Mouse (Mus musculus) ES-Bruce4 (cell line): ENCODE measurements around the gene Cntnap3. TPM values are rescaled to one million over a fixed set of nuclear protein-coding genes. Genes with fewer than 3 reads are reported as not detected.

Source experiments
- H3K27ac ChIP-seq: 2 replicates; pipeline ENCODE4 v1.5.1; 2012; ENCODE audit warnings: low read length, inconsistent platforms; ENCODE audit not compliant: insufficient read depth
- H3K27me3 ChIP-seq: 2 replicates; pipeline ENCODE4 v1.6.1; 2012; ENCODE audit warnings: mild to moderate bottlenecking, low read length, inconsistent platforms; ENCODE audit not compliant: control insufficient read depth, poor library complexity, insufficient read depth, severe bottlenecking
- H3K36me3 ChIP-seq: 2 replicates; pipeline ENCODE4 v1.6.1; 2012; ENCODE audit warnings: inconsistent platforms, mild to moderate bottlenecking, low read length, moderate library complexity; ENCODE audit not compliant: control insufficient read depth, poor library complexity, insufficient read depth, severe bottlenecking
- H3K4me1 ChIP-seq: one replicate; pipeline ENCODE4 v1.8.1; 2011; ENCODE audit warnings: low read length; ENCODE audit not compliant: control insufficient read depth, insufficient read depth
- H3K4me3 ChIP-seq: 2 replicates; pipeline ENCODE4 v1.5.1; 2011; ENCODE audit warnings: low read depth, mild to moderate bottlenecking, low read length
- H3K9ac ChIP-seq: 2 replicates; pipeline ENCODE4 v1.6.1; 2012; ENCODE audit warnings: low read depth, mild to moderate bottlenecking, inconsistent platforms; ENCODE audit not compliant: poor library complexity, severe bottlenecking
- H3K9me3 ChIP-seq: replicated peaks from 2 replicates; pipeline ENCODE4 v1.6.1; 2012; ENCODE audit warnings: mild to moderate bottlenecking, low read length, inconsistent platforms; ENCODE audit not compliant: control insufficient read depth, poor library complexity, insufficient read depth, severe bottlenecking
- CTCF ChIP-seq: IDR thresholded peaks from one replicate; pipeline ENCODE4 v1.8.1; 2011; ENCODE audit warnings: low read depth, low read length
- EP300 ChIP-seq: IDR thresholded peaks from 2 replicates; pipeline ENCODE4 v1.6.1; 2011; ENCODE audit warnings: low read depth, low read length; ENCODE audit not compliant: insufficient read depth
- POLR2A ChIP-seq: IDR thresholded peaks from one replicate; pipeline ENCODE4 v1.8.1; 2011; ENCODE audit warnings: low read length; ENCODE audit not compliant: insufficient read depth
- polyA plus RNA-seq: library from polyadenylated mRNA; stranded (reverse); fragments of >200 nt; gene quantifications from 2 replicates; pipeline ENCODE4 v1.2.4, GENCODE M21; 2011; ENCODE audit warnings: low read depth; ENCODE audit not compliant: missing spikeins, insufficient read depth, insufficient read length

Cntnap3 gene
- polyA plus RNA-seq, 1 experiment = not detected

GRCm38 (mm10) chr13:64732244-64732643, 171.5 kb downstream of the Cntnap3 start:
- no peaks in the 10 kb centered on the region for H3K36me3 ChIP-seq
- H3K9me3 ChIP-seq = no peaks in the 10 kb centered on the region
- H3K27ac ChIP-seq = no peak overlapping the region
- no peaks in the 10 kb centered on the region for H3K27me3 ChIP-seq
- no peaks in the 10 kb centered on the region for H3K4me1 ChIP-seq
- H3K4me3 ChIP-seq = no peak overlapping the region
- H3K9ac ChIP-seq = no peak overlapping the region
- TF ChIP-seq POLR2A (no peak), CTCF (no peak), EP300 (no peak)

GRCm38 (mm10) chr13:64716791-64717190, 187.0 kb downstream of the Cntnap3 start:
- no peak overlapping the region for H3K9ac ChIP-seq
- no peaks in the 10 kb centered on the region for H3K27me3 ChIP-seq
- H3K36me3 ChIP-seq = no peaks in the 10 kb centered on the region
- H3K27ac ChIP-seq = no peak overlapping the region
- no peaks in the 10 kb centered on the region for H3K9me3 ChIP-seq
- H3K4me3 ChIP-seq = no peak overlapping the region
- H3K4me1 ChIP-seq = no peaks in the 10 kb centered on the region
- TF ChIP-seq POLR2A (no peak), EP300 (no peak), CTCF (no peak)

GRCm38 (mm10) chr13:64692463-64692862, 211.3 kb downstream of the Cntnap3 start:
- TF ChIP-seq CTCF (no peak), EP300 (no peak), POLR2A (no peak)
- H3K9me3 ChIP-seq = no peaks in the 10 kb centered on the region
- H3K4me1 ChIP-seq = no peaks in the 10 kb centered on the region
- H3K4me3 ChIP-seq = no peak overlapping the region
- H3K27ac ChIP-seq = no peak overlapping the region
- H3K27me3 ChIP-seq = no peaks in the 10 kb centered on the region
- no peaks in the 10 kb centered on the region for H3K36me3 ChIP-seq
- no peak overlapping the region for H3K9ac ChIP-seq

Other genes starting within 250 kb of the Cntnap3 start
- gene Spata31, start 13.5 kb upstream of the Cntnap3 start, polyA plus RNA-seq = not detected in 2 replicates
- gene Spata31d1c, start 129.1 kb upstream of the Cntnap3 start, polyA plus RNA-seq = not detected in 2 replicates
- gene Prss47, start 148.8 kb upstream of the Cntnap3 start, polyA plus RNA-seq = not detected in 2 replicates
- gene Mfsd14b, start 209.0 kb upstream of the Cntnap3 start, polyA plus RNA-seq = 36.0 and 42.5 TPM in 2 replicates
- gene Olfr465-ps1, start 234.1 kb upstream of the Cntnap3 start, polyA plus RNA-seq = not detected in 2 replicates
- not detected in 2 replicates for gene Olfr466, start 246.3 kb upstream of the Cntnap3 start, polyA plus RNA-seq